Mouse (Mus musculus): ENCODE results near the gene Ganc.
A peak's percentile ranks its signal among the peaks of the same experiment; 100 is the strongest.

The Ganc gene

GRCm38 (mm10) chr2:120452600-120452999, 48.9 kb downstream of the Ganc start:
- DNase-seq: no peak

- no peak for DNase-seq
Measured at GRCm38 (mm10) chr2:120454987-120455386, 51.3 kb downstream of the Ganc start.

GRCm38 (mm10) chr2:120455719-120456118, 52.0 kb downstream of the Ganc start, which contains the start of gene Capn3:
TSS of gene Capn3 (plus strand) at chr2:120456019.
- DNase-seq: no peak

- DNase-seq: no peak
Measured at GRCm38 (mm10) chr2:120460216-120460615, 56.5 kb downstream of the Ganc start.

- DNase-seq: no peak
Measured at GRCm38 (mm10) chr2:120463328-120463727, 59.6 kb downstream of the Ganc start.

- no peak for DNase-seq
Measured at GRCm38 (mm10) chr2:120464091-120464490, 60.4 kb downstream of the Ganc start.

GRCm38 (mm10) chr2:120464732-120465396, 61.2 kb downstream of the Ganc start:
- DNase-seq: no peak

GRCm38 (mm10) chr2:120465397-120465785, 61.7 kb downstream of the Ganc start:
- no peak for DNase-seq

GRCm38 (mm10) chr2:120468011-120468410, 64.3 kb downstream of the Ganc start:
- DNase-seq: no peak

GRCm38 (mm10) chr2:120469220-120469619, 65.5 kb downstream of the Ganc start:
- DNase-seq: no peak

GRCm38 (mm10) chr2:120469715-120470114, 66.0 kb downstream of the Ganc start:
- no peak for DNase-seq

- DNase-seq: no peak
Measured at GRCm38 (mm10) chr2:120470856-120471255, 67.2 kb downstream of the Ganc start.

GRCm38 (mm10) chr2:120476277-120477087, 72.8 kb downstream of the Ganc start:
- no peak for DNase-seq

- peak; percentile 89 for DNase-seq
Measured at GRCm38 (mm10) chr2:120478600-120478999, 74.9 kb downstream of the Ganc start.

GRCm38 (mm10) chr2:120481921-120482320, 78.2 kb downstream of the Ganc start:
- DNase-seq: no peak

GRCm38 (mm10) chr2:120482506-120483389, 79.1 kb downstream of the Ganc start:
- peak; percentile 43 for DNase-seq

GRCm38 (mm10) chr2:120484241-120484640, 80.5 kb downstream of the Ganc start:
- DNase-seq: no peak

GRCm38 (mm10) chr2:120493254-120493653, 89.6 kb downstream of the Ganc start:
- no peak for DNase-seq

GRCm38 (mm10) chr2:120496511-120496910, 92.8 kb downstream of the Ganc start:
- no peak for DNase-seq

- no peak for DNase-seq
Measured at GRCm38 (mm10) chr2:120499971-120500471, 96.3 kb downstream of the Ganc start.

GRCm38 (mm10) chr2:120501136-120501918, 97.6 kb downstream of the Ganc start:
- DNase-seq: no peak

GRCm38 (mm10) chr2:120501931-120502604, 98.4 kb downstream of the Ganc start:
- no peak for DNase-seq
